Mouse (Mus musculus) ES-E14 (cell line): Measurements from ENCODE around the gene Nlrp6.

Experiments used
- HCFC1 ChIP-seq: IDR thresholded peaks from 2 replicates; pipeline ENCODE4 v1.6.1; 2012; ENCODE audit warnings: low read length, inconsistent platforms, borderline replicate concordance; ENCODE audit not compliant: insufficient read depth
- ZC3H11A ChIP-seq: IDR thresholded peaks from 2 replicates; pipeline ENCODE4 v1.6.1; 2012; ENCODE audit warnings: low read depth, mild to moderate bottlenecking, inconsistent platforms, low read length, borderline replicate concordance
- ZNF384 ChIP-seq: IDR thresholded peaks from 2 replicates; pipeline ENCODE4 v1.6.1; 2012; ENCODE audit warnings: low read depth, low read length, inconsistent platforms

DNA sequence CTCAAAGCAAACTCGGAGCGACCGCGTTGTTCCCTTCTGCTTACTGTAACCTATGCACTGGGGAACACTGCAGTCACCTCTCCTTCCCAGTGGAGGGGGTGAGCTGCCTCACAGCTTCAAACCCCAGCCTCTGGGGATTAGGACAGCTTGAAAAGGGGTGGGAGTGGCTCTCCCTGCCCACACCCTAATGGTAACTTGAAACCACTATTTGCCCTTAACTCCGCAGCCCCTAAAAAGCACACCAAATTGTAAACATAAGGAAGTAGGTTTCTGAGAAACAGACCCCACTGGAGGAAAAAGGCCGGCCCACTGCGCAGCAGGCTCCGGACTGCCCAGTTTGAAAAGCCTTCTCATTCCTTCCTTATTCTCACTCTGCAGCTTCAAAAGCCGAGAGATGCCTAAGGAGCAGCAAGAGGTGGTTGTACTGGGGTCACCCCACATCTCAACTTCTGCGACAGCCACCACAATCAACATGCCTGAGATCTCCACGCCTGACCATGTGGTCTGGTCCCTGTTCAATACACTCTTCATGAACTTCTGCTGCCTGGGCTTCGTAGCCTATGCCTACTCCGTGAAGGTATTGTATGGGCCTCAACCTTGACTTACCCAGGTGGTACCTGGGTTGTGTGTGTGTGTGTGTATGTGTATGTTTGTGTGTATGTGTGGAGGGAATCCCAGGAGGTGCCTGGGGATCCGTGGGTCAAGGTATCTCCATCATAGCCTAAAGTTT, 47.3 kb downstream of the Nlrp6 start:
- TF ChIP-seq HCFC1 = no peak
- no peak for TF ChIP-seq ZNF384
- TF ChIP-seq ZC3H11A = no peak
